Mouse (Mus musculus) neutrophil, adult 5-6 weeks (primary cell): ENCODE results near the gene Clnk. TPM values are rescaled to one million over a fixed set of nuclear protein-coding genes. Genes with fewer than 3 reads are reported as not detected.
A peak's percentile ranks its signal among the peaks of the same experiment; 100 is the strongest.

Experiments
- ATAC-seq: fragments of 151-379, 151-347 bp; 2 replicates; pipeline ENCODE4 v1.8.0; 2017; ENCODE audit warnings: mild to moderate bottlenecking, moderate TSS enrichment; ENCODE audit not compliant: insufficient number of reproducible peaks, poor library complexity, low FRiP score, severe bottlenecking; ENCODE audit errors: extremely low read depth
- total RNA-seq: library from RNA; stranded (forward); fragments of 200-1000 nt; gene quantifications from 2 replicates; pipeline ENCODE4 v1.2.3, GENCODE M21; 2017

The Clnk gene
- total RNA-seq, 1 experiment from 2014 or later, result not detected

- ATAC-seq, result no peak
Measured at GRCm38 (mm10) chr5:38785686-38786085, 90.9 kb downstream of the Clnk start.

DNA sequence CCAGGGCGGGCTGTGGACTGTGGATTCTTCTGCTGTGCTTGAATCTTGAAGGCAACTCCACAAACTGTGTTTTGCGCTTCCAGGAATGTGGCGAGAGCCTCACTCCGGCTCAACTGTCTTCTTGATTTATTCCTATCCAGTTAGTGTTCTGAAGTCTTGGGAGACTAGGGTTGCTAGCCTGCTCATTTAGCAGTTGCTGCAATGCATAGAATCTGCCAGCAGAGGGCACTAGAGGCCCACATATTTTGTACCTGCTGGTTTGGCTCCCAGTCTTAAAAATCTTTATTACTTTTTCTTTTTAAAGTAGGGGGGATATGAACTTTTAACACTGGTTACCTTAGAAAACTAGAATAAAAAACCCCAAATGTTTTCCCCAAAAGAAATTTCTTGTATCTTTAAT lies 94.8 kb downstream of the Clnk start:
- 0 out of 2 replicates have a peak, but pooled peaks have one; percentile 29 for ATAC-seq

DNA sequence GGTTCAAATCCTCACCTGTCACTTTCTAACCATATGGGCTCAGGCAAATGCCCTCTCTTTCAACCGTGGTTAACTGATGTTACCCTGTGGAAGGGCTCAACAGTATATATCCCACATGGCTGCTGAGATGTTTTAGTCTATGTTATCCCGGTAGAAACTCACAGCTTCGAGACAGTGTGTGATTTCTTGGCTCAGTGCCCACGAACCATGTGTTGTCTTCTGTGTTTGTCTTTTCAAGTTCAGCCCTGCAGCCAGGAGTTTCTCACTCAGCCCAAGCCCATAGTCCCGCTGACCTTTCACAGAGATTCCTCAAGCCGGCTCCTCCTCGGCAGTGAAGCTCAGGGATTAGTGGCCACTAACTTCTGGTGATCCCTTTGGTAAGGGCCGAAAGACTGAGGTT lies 96.0 kb downstream of the Clnk start:
- no peak for ATAC-seq

DNA sequence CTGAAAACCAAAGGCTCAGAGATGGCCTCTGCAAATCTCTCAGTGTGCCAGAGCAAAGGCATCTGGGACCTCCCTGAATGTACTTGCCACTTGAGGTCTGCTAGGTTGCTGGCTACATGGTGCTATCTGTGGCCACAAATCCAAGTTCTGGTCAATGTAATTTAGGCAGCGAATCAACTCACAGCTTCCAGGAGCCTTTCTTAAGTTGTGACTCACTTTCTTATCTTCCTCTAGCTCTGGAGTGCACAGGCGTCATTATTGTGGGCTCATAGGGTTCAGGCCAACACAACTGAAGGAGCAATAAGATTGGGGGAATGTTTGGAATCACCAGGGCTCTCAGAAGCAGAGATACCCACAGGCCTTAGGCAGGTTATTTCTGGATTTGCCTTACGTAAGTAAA lies 96.6 kb downstream of the Clnk start:
- ATAC-seq, result no peak

DNA sequence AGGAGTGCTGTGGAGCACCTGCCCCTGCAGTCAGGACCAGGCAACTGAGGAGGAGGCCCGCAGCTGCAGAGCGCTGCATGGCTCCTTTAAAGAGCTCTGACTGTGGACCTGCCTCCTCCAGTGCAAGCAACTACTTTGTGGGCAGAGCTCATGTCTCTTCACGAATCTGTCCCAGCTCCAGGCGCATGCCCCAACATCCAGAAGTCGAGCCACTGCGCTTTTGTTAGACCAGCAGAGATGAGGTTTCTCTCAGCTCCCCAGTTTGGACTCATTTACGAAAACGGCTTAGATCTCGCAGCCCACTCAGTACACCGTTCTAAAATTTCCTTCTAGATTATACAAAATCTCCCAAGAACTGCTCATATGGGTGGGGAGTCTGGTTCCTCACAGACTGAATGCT lies 101.1 kb downstream of the Clnk start:
- ATAC-seq, result no peak

DNA sequence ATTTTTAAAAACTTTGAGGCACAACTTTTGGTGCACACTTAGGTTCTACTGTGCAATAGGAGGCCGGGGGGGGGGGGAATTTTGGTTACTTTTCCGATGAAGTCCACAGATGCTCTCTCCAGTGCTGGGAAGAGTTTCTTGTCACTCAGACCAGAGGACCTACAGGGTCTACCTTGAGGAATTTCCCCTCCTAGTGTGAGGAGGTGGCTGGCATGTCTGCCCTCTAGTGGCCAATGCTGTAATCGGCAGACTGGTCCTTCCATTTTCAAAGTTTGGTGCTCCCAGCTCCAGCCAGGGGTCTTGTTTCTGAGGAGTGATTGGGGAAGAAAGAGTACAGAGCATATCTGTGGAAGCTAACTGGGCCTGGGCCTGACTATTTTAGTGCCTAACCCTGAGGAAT lies 121.7 kb downstream of the Clnk start:
- ATAC-seq, result no peak

DNA sequence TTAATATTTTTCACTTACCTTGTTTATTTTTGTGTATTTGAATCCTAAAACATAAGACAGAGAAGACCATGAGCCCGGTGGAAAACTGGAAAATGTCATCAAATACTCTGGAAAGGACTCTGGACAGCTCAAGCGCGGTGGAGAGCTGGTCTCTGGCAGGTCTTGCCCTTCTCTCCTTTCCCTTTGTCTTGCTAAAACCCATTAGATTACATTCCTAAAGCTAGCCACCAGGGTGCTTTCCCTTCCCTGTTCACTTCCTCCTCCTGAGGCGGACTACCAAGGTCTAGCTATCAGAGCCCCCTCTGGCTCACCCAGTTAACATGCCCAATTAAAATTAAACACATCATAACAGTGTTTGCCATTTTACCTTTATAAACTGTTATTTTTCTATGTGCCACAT lies 123.9 kb downstream of the Clnk start:
- ATAC-seq, result no peak

- ATAC-seq, result no peak
Measured at GRCm38 (mm10) chr5:38708940-38709581, 167.6 kb downstream of the Clnk start.

DNA sequence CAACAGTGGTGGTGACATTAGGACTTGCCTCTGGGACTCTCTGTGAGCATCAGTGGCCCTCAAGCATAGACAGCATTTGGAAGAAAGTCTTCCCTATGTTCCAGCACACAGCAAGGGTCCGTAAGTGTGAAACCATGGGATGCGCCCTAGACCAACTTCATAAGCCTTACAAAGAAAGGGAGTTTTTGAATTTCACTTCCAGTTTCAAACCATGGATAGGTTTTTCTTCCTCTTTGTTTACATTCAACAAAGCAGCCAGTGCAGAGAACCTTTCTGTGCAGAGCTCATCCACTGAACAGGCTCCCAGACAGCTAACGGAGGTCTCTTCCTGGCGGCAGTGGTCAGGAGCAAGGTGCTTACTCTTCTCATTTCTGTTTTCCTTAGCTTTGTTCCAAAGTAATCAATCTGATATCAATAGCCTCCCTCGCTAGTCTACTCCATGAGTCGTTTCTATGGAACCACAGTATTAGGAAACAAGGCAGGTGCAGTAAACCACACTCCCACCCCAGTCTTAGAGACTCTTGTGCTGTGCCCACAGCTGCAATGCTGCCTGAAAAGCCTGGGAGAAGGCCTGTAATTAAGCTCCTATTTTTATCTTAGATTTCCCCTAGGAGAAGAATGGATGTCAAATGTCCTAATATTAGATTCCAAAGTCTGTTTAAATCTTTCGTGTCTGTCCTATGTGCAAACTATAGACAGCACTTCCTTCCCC lies 169.1 kb downstream of the Clnk start:
- no peak for ATAC-seq

GRCm38 (mm10) chr5:38702941-38703340 lies 173.7 kb downstream of the Clnk start:
- ATAC-seq, result no peak

- ATAC-seq, result no peak
Measured at GRCm38 (mm10) chr5:38702091-38702490, 174.5 kb downstream of the Clnk start.

DNA sequence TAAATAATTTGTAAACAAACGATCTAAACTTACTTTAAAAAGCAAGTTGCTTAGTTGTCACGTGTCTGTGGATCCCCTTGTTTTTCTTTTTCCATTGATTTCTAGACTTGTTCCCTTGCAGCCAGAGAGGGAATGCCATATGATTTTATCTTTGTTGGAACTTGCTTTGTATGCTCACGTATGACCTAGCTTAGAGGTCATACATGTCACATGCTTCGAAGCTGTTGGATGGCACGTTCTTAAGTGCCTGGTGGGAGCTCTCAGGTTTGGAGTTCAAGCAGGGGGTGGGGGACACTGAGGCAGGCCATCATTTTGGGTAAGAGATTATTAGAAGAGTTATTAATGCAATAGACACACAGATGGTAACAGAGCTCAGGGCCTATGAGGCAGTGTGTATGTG lies 178.1 kb downstream of the Clnk start:
- ATAC-seq, result no peak

- no peak for ATAC-seq
Measured at GRCm38 (mm10) chr5:38698046-38698445, 178.6 kb downstream of the Clnk start.

DNA sequence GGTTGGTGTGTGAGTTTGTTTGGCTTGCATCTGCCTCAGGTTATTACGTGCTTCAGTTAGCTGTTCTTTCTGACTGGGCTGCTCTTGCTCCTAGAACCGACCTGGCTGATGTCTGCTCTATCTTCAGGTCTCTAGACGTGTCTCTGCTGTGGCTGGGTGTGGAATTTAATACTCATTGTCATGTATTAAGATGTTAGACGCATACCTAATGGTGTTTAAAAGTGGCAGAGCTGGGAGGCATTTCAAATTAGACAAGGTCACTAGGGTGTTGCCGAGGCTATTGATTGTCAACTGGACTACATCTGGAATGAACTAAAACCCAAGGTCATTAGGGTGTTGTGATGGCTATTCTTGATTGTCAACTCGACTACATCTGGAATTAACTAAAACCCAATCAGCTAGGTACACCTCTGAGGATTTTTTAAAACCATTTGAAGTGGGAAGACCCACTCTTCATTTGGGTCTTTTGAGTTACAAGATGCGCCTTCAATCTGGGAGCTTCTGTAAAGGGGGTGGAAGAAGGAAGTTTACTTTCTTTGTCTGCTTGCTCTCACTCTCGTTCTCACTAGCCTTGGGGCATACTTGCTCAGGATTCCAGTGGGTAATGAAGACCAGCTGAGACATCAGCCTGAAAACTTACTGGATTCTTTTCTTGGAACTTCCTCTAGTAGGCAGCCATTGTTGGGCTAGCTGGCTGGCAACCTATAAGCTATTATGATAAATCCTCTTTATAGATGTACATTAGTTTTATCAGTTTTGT lies 179.8 kb downstream of the Clnk start:
- ATAC-seq, result no peak

DNA sequence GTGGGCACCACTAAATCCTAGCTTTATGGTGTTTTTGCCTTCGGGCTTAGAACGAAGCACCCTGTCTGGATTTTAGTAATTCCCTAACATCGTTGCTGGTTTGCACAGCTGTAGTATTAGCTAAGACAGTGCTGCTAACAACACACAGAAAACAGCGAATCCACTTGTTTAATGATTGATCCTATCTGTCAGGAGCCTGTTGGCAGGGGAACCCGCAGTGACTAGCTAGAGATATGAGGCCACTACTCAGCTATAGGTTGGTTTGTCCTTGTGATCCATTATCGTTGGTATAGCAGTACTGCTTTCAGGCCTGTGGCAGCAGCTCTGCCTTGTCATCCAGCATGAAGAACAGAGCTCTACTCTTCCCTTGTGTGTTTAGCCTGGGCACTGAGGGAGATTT lies 183.8 kb downstream of the Clnk start:
- no peak for ATAC-seq

DNA sequence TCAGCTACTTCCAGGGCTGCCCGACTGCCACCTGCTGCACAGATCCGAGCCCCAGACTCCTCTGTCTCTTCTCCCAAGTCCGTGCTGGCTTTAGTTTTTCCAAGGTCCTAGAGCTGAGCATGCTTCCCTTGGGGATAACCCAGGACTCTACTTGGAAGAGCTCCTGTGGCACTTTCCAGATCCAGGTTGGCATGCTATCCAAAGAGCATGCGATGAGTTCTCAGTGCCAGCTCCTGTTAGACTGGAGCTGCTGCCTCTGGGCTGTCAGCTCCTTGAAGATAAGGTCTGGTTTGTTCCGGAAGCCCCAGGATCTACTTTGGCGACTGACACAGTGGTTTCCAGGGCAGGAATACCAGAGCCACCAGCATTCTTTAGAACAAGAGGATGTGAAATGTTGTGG lies 187.4 kb downstream of the Clnk start:
- ATAC-seq, result no peak

DNA sequence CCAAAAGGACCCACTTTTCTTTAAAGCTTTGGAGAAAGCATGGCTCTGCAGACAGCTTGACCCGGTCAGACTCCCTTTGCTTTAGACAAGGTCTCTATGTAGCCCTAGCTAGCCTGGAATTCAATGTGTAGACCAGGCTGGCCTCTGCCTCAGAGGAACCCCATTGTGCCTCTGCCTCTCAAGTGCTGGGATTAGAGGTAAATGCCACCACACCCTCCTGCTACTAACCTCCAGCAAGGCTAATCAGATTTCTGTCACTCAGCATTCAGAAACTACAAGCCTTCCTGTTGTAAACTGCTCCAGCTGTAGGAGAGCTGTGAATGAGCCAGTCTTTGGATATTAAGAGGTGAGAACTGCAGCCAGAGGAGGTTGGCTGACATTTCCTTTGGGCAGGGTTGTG lies 188.9 kb downstream of the Clnk start:
- no peak for ATAC-seq

DNA sequence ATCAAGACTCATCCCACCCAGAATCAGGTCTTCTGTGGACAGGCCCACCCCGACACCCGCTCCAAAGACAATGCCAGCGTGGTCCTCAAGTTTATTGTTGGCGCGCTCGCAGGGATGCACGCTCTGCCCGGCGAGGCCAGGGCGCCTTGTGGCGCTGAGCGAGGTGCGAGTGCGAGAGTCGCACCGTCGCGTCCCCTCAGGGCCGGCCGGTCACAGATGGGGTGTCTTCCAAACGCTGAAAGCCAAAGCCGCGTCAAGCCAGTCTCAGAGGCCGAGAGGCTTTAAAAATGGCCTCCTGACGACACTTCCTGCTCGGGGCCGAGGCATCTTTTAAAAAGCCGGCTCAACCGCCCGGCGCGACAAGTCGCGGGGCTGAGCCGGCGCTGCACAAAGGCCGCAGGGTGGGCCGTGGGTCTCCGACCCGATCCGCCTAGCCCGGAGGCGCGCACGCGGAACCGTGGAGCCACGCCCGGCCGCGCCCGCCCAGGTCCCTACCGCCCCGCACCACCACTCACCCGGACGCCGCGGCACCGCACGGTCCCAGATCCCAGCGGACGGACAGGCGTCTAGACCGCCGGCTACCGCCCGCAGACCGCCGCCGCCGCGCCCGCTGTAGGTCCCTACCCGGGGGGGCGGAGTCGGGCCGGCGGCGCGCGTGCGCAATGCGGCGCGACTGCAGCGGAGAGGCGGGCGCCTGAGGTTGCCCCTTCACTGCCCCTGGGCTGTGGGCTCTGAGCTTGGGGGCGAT lies 192.3 kb downstream of the Clnk start, which contains the start of gene Zfp518b:
TSS of gene Zfp518b (minus strand) at position 663 of the 748 bp plus-strand sequence.
- peak; percentile 9; the same call in 1 of the 2 replicates for ATAC-seq

GRCm38 (mm10) chr5:38658836-38659235 lies 217.8 kb downstream of the Clnk start:
- ATAC-seq, result no peak
